Mouse (Mus musculus) heart, postnatal 0 days (tissue): ENCODE measurements at regions not wholly inside any gene's neighbourhood (a gene's known extent, or its start where the extent isn't known, plus 50 kb on each side); places are given as distances from the start of the nearest gene placed in this dataset.
A peak's percentile ranks its signal among the peaks of the same experiment; 100 is the strongest.
"Not testable (repeated sequence)": the region's sequence is repeated elsewhere in the genome, so short reads cannot be mapped to it uniquely, and the experiment has no call there.

Experiments
- ATAC-seq: fragments of 200-750 bp; cut with Nextera tagmentation; 2 replicates; pipeline ENCODE4 v1.8.0; 2017; ENCODE audit warnings: low read depth, moderate number of reproducible peaks, moderate library complexity; ENCODE audit not compliant: insufficient read depth
- DNase-seq: peaks from one replicate; pipeline ENCODE4 v3.0.0-alpha.2; 2016; ENCODE audit warnings: low spot score
- H3K27ac ChIP-seq: fragments of 300-500 bp; sonication (generic); 2 replicates; pipeline ENCODE4 v1.5.1; 2014; ENCODE audit warnings: low read depth, mild to moderate bottlenecking
- H3K27me3 ChIP-seq: fragments of 300-500 bp; sonication (generic); 2 replicates; pipeline ENCODE4 v1.6.1; 2014; ENCODE audit warnings: low read length, mixed read lengths; ENCODE audit not compliant: control insufficient read depth, insufficient read depth
- H3K36me3 ChIP-seq: fragments of 300-500 bp; sonication (generic); replicated peaks from 2 replicates; pipeline ENCODE4 v1.6.1; 2014; ENCODE audit warnings: low read length, mixed read lengths; ENCODE audit not compliant: control insufficient read depth, insufficient read depth
- H3K4me1 ChIP-seq: fragments of 300-500 bp; sonication (generic); 2 replicates; pipeline ENCODE4 v1.6.1; 2014; ENCODE audit warnings: antibody characterized with exemption; ENCODE audit not compliant: control insufficient read depth, insufficient read depth
- H3K4me2 ChIP-seq: fragments of 300-500 bp; sonication (generic); 2 replicates; pipeline ENCODE4 v1.6.1; 2014; ENCODE audit warnings: low read depth, mild to moderate bottlenecking, low read length, moderate library complexity
- H3K4me3 ChIP-seq: fragments of 300-500 bp; sonication (generic); 2 replicates; pipeline ENCODE4 v1.5.1; 2014; ENCODE audit warnings: low read depth, low read length
- H3K9ac ChIP-seq: fragments of 300-500 bp; sonication (generic); replicated peaks from 2 replicates; pipeline ENCODE4 v1.6.1; 2014; ENCODE audit warnings: low read depth, low read length, mixed read lengths
- H3K9me3 ChIP-seq: fragments of 300-500 bp; sonication (generic); replicated peaks from 2 replicates; pipeline ENCODE4 v1.6.1; 2016; ENCODE audit warnings: low read length; ENCODE audit not compliant: control insufficient read depth
- CTCF ChIP-seq: IDR thresholded peaks from 2 replicates; pipeline ENCODE4 v1.5.1; 2016; ENCODE audit warnings: antibody characterized with exemption, control low read depth, low read depth
- EP300 ChIP-seq: IDR thresholded peaks from 2 replicates; pipeline ENCODE4 v1.6.1; 2016; ENCODE audit warnings: antibody characterized with exemption, low read depth
- WGBS: fragments of 180-500 bp; shearing (Covaris S2); extraction: QIAGEN DNeasy Blood & Tissue Kit; methylation state at CpG from one replicate; pipeline ENCODE4 v1.1.7; 2014; 5-methylcytosine and 5-hydroxymethylcytosine counted together

DNA sequence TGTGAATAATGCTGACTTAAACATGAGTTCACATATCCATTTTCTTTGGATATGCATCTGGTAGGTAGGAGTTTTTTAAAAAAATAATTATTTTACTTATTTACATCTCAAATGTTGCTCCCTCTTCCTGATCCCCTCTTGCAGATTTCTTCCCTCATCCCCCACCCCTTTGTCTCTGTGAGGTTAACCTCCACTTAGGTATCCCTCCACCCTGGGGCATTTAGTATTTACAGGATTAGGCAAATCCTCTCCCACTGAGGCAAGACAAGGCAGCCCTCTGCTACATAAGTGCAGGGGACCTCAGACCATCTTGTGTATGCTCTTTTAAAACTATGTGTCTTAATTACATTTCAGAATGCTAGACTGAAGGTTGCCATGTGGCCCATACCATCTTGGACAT is 155.2 kb upstream of the Shcbp1 start:
- TF ChIP-seq EP300 (no peak), CTCF (no peak)
- H3K4me1 ChIP-seq, result no peaks in the 10 kb centered on the region
- no peaks in the 10 kb centered on the region for H3K36me3 ChIP-seq
- no peak overlapping the region for H3K4me2 ChIP-seq
- no peaks in the 10 kb centered on the region for H3K9me3 ChIP-seq
- no peak overlapping the region for H3K27ac ChIP-seq
- H3K4me3 ChIP-seq, result no peak overlapping the region
- no peak overlapping the region for H3K9ac ChIP-seq
- DNase-seq (no peak), ATAC-seq (no peak)
- H3K27me3 ChIP-seq, result no peaks in the 10 kb centered on the region

DNA sequence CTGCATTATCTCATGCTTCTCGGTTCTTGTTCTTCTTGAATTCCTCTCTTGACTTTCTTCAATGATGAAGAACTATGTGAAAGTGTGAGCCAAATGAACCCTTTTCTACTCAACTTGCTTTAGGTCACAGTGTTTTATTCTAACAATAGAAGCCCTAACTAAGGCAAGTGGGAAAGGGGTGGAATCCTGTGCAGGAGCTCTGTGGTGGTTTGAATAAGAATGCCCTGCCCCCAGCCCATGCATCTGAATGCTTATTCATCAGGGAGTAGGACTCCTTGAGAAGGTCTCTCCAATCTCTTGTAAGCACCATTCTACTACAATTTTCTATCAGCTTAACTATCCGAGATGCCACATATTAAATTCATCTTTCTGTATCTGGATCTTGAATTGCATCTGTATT is 154.7 kb upstream of the Shcbp1 start:
- WGBS, result 50% methylated on average over 2 of the region's 2 CpGs
- ATAC-seq, result no peak
- no peaks in the 10 kb centered on the region for H3K27me3 ChIP-seq

DNA sequence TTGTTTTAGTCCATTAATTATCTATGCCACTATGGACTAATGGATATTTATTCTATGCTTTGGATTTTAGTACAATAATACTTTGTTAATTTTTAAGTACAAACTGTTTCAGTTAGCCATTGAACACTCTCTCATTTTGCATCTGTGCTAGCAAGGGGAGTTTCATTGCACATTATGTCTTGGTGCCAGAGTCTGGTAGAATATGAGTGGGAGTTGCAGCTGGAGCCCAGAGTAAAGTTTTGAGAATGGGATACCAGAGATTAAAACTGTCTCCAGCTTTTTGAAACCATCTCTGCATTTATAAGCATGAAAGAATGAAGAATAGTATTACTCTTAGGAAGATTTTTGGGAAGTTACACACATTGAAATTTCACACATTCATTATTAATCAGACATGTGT is 137.1 kb upstream of the Shcbp1 start:
- no peak overlapping the region for H3K9ac ChIP-seq
- no peak overlapping the region for H3K4me2 ChIP-seq
- no peaks in the 10 kb centered on the region for H3K9me3 ChIP-seq
- DNase-seq (no peak), ATAC-seq (no peak)
- H3K27ac ChIP-seq, result no peak overlapping the region
- TF ChIP-seq CTCF (no peak), EP300 (no peak)
- no peaks in the 10 kb centered on the region for H3K4me1 ChIP-seq
- no peak overlapping the region for H3K4me3 ChIP-seq
- no peaks in the 10 kb centered on the region for H3K36me3 ChIP-seq
- H3K27me3 ChIP-seq, result no peaks in the 10 kb centered on the region

More for the DNA sequence above, 154.7 kb upstream of the Shcbp1 start:
- Histone ChIP-seq H3K36me3 (no peaks in the 10 kb centered on the region), H3K4me3 (no peak overlapping the region), H3K9ac (no peak overlapping the region), H3K27ac (no peak overlapping the region), H3K9me3 (no peaks in the 10 kb centered on the region), H3K4me1 (no peaks in the 10 kb centered on the region), H3K4me2 (no peak overlapping the region)
- no peak for TF ChIP-seq CTCF
- no peak for TF ChIP-seq EP300
- no peak for DNase-seq

DNA sequence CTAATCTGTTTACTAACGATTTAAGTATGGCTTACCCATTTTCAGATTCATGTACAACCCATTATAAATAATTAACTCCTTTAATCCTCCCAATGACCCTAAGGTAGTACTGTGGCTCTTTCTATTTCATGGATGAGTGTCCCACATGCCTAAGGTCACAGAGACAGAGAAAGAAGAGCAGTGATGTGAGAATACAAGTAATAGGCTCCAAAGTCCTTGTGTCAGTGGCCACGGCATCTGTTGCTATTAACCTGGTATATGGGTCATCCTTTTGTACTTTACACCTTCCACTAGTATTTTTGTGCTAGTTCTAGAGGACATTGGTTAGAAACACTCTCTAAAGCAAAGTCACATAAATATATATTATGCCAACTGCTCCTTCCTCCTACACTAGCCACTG is 115.7 kb upstream of the Shcbp1 start:
- ATAC-seq (no peak), DNase-seq (no peak)
- 74% methylated on average over 2 of the region's 2 CpGs for WGBS
- no peak for TF ChIP-seq EP300
- TF ChIP-seq CTCF, result no peak
- Histone ChIP-seq H3K27ac (no peak overlapping the region), H3K4me3 (no peak overlapping the region), H3K36me3 (no peaks in the 10 kb centered on the region), H3K9me3 (peaks cover 6% of the 10 kb centered on the region; the same call in 1 of the 2 replicates), H3K4me1 (no peaks in the 10 kb centered on the region), H3K27me3 (no peaks in the 10 kb centered on the region), H3K9ac (no peak overlapping the region), H3K4me2 (no peak overlapping the region)

DNA sequence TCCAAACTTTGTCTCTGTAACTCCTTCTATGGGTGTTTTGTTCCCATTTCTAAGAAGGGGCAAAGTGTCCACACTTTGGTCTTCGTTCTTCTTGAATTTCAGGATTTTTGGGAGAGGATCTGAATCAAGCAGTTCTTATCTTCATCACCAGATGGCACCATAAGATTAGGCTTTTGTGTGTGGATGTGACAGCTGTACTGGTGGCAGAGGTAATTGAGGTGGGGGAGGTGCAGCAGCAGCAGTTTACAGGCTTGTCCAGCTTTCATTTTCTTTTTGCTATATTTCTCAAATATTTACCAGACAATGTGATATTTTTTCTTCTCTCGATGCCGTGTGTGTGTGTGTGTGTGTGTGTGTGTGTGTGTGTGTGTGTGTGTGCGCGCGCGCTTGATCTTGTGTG is 89.4 kb upstream of the Shcbp1 start:
- not testable (repeated sequence) for DNase-seq, H3K9me3 ChIP-seq, ATAC-seq, H3K4me3 ChIP-seq, H3K27ac ChIP-seq, H3K4me1 ChIP-seq, H3K36me3 ChIP-seq, H3K27me3 ChIP-seq, H3K4me2 ChIP-seq, H3K9ac ChIP-seq
- 76% methylated on average over 7 of the region's 7 CpGs for WGBS

DNA sequence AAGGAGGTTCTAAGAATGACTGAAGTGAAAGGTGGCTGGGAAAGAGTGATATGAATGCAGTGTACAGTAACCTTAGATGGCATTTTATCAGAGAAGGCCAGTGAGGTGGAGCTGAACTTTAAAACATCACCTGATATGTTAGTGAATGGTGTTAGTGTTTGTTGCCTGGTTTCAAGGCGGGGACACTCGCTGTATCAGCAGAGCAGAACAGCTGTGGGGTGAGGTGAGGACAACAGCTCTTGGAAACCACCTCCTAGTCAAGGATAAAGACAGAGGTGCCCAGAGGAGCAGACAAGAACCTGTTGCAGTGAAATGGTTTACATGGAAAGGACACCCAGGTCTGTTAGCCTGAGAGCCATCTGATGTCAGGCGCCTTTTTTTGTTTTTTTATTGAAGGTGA is 59.7 kb upstream of the Shcbp1 start:
- Histone ChIP-seq H3K27me3 (no peaks in the 10 kb centered on the region), H3K4me2 (no peak overlapping the region), H3K27ac (no peak overlapping the region), H3K4me3 (no peak overlapping the region), H3K4me1 (no peaks in the 10 kb centered on the region), H3K9me3 (no peaks in the 10 kb centered on the region), H3K36me3 (no peaks in the 10 kb centered on the region), H3K9ac (no peak overlapping the region)
- DNase-seq (no peak), ATAC-seq (peak; percentile 77)
- TF ChIP-seq CTCF, result no peak
- no peak for TF ChIP-seq EP300
- WGBS, result 48% methylated on average over 3 of the region's 3 CpGs
